In genomic region chr2:37421903-37422302, GRCm38 (mm10) we compare ENCODE assay signal across 8 mouse cellular contexts. TPM values are rescaled to one million over a fixed set of nuclear protein-coding genes. Genes with fewer than 3 reads are reported as not detected.
A peak's percentile ranks its signal among the peaks of the same experiment; 100 is the strongest.
DNase-seq lines count a peak whose midpoint lies in the region; ATAC-seq and TF ChIP-seq lines count a peak whose summit lies in the region.

No protein-coding gene starts in this region.

- peak overlapping the region; percentile 99 for H3K9ac ChIP-seq in embryonic facial prominence, embryonic 11.5 days (replicated peaks; ENCODE audit: low read length)

- H3K9me3 ChIP-seq in embryonic facial prominence, embryonic 11.5 days (replicated peaks; ENCODE audit: control insufficient read depth, low read length) = no peaks in the 10 kb centered on the region

- DNase-seq in left cerebral cortex, adult 2 months (ENCODE audit: extremely low spot score in 1 of 2, low spot score in 2 of 2) = no peak
- DNase-seq in left cerebral cortex, adult 8-10 months (ENCODE audit: low spot score in 2 of 2) = no peak
- no peak for DNase-seq in embryonic facial prominence, embryonic 11.5 days (ENCODE audit: low spot score)
- DNase-seq in induced T-regulatory cell, adult 2 months (ENCODE audit: low read depth) = peak; percentile 58
- DNase-seq in layer of hippocampus, adult 8-10 months (ENCODE audit: low spot score in 2 of 2) = no peak
- no peak for DNase-seq in cerebellum, postnatal 4 days (ENCODE audit: low spot score in 2 of 2)

- TF ChIP-seq POLR2A in myocyte (IDR thresholded peaks at IDR 0.05; ENCODE audit: insufficient read length, low read depth) = no peak

- WGBS in embryonic facial prominence, embryonic 11.5 days = 6% methylated on average over 3 of the region's 3 CpGs

- H3K4me1 ChIP-seq in embryonic facial prominence, embryonic 11.5 days (ENCODE audit: control insufficient read depth, insufficient read depth, low read length) = no peaks in the 10 kb centered on the region

- intact Hi-C loops in left cerebral cortex, adult 2 months (cut with DNase I) = loop anchor here (5.0 kb wide), 1 partner anchor 65 kb away; no protein-coding TSS in a partner anchor

- H3K27me3 ChIP-seq in embryonic facial prominence, embryonic 11.5 days (ENCODE audit: control insufficient read depth, insufficient read depth, low read length) = no peaks in the 10 kb centered on the region
- H3K27me3 ChIP-seq in myocyte (ENCODE audit: control insufficient read depth, insufficient read depth, insufficient read length) = no peaks in the 10 kb centered on the region

- peak overlapping the region; percentile 88 for H3K4me3 ChIP-seq in left cerebral cortex, adult 2 months
- H3K4me3 ChIP-seq in embryonic facial prominence, embryonic 11.5 days (ENCODE audit: low read depth, low read length) = peak overlapping the region; percentile 97
- peak overlapping the region; percentile 71 for H3K4me3 ChIP-seq in myocyte

- ATAC-seq in embryonic facial prominence, embryonic 11.5 days (replicated peaks; ENCODE audit: insufficient number of reproducible peaks, low FRiP score, low TSS enrichment, low read depth) = no peak
- ATAC-seq in activated CD4-positive, CD25-positive, alpha-beta regulatory T cell, adult 4 months = no peak

- no peak for TF ChIP-seq CTCF in left cerebral cortex, adult 2 months (IDR thresholded peaks at IDR 0.05)

- H3K4me2 ChIP-seq in embryonic facial prominence, embryonic 11.5 days (ENCODE audit: low read depth, low read length) = peak overlapping the region; percentile 64
- peak overlapping the region; percentile 78 for H3K4me2 ChIP-seq in myocyte (ENCODE audit: low read depth)

- peak overlapping the region; percentile 98 for H3K27ac ChIP-seq in left cerebral cortex, adult 2 months
- H3K27ac ChIP-seq in embryonic facial prominence, embryonic 11.5 days (replicated peaks; ENCODE audit: low read depth, low read length) = peak overlapping the region; percentile 93; the same call in 1 of the 2 replicates

- H3K79me2 ChIP-seq in myocyte (ENCODE audit: control insufficient read depth, insufficient read depth) = peaks cover 54% of the 10 kb centered on the region

- H3ac ChIP-seq in myocyte (ENCODE audit: control insufficient read depth, insufficient read length) = peak overlapping the region; percentile 45

- H3K36me3 ChIP-seq in embryonic facial prominence, embryonic 11.5 days (replicated peaks; ENCODE audit: control insufficient read depth, insufficient read depth, low read depth, low read length) = no peaks in the 10 kb centered on the region
- H3K36me3 ChIP-seq in myocyte (ENCODE audit: control insufficient read depth, insufficient read depth) = no peaks in the 10 kb centered on the region

TF ChIP-seq in myocyte, 11 proteins besides CTCF, POLR2A, EP300 and RAD21:
- TF ChIP-seq TCF12 (IDR thresholded peaks at IDR 0.05; ENCODE audit: insufficient read depth, poor library complexity, severe bottlenecking) = no peak
- no peak for TF ChIP-seq MYOD1 (IDR thresholded peaks at IDR 0.05; ENCODE audit: control insufficient read depth in 1 of 3, insufficient read length in 2 of 3, low read depth in 2 of 3)
- TF ChIP-seq POLR2AphosphoS2 (IDR thresholded peaks at IDR 0.05; ENCODE audit: insufficient read length, low read depth) = no peak
- TF ChIP-seq TCF3 (IDR thresholded peaks at IDR 0.05; ENCODE audit: insufficient read length, low read depth) = no peak
- no peak for TF ChIP-seq E2F4 (IDR thresholded peaks at IDR 0.05; ENCODE audit: insufficient read depth)
- no peak for TF ChIP-seq MYOG (IDR thresholded peaks at IDR 0.05; ENCODE audit: control insufficient read depth in 1 of 3, insufficient read depth in 1 of 3, insufficient read length in 2 of 3, low read depth in 2 of 3)
- no peak for TF ChIP-seq MAX (IDR thresholded peaks at IDR 0.05; ENCODE audit: low read depth)
- TF ChIP-seq USF1 (IDR thresholded peaks at IDR 0.05; ENCODE audit: low read depth) = no peak
- no peak for TF ChIP-seq CEBPB (IDR thresholded peaks at IDR 0.05; ENCODE audit: insufficient read depth, poor library complexity, severe bottlenecking)
- no peak for TF ChIP-seq REST (IDR thresholded peaks at IDR 0.05; ENCODE audit: insufficient read depth, insufficient read length)
- no peak for TF ChIP-seq SRF (IDR thresholded peaks at IDR 0.05; ENCODE audit: control insufficient read depth, insufficient read length, low read depth)

RNA-seq across cellular contexts. Expression of gene Rc3h2, which starts 0.8 kb away (rescaled TPM):
- 10 to 100 TPM; 81.4 to 81.6 TPM for total RNA-seq in left cerebral cortex, adult 2 months (2021)
- 10 to 100 TPM; 75.6 to 92.0 (median 82.8) TPM for total RNA-seq in left cerebral cortex, adult 8-10 months (2022)
- polyA plus RNA-seq in embryonic facial prominence, embryonic 11.5 days (2014; fragmentation: Nextera tagmentation; extraction: Ambion mirVana) = 14.0 and 16.2 TPM in 2 replicates
- 3.7 TPM for polyA plus RNA-seq in myocyte (2012; fragmentation: generic; extraction: Trizol)
- 10 to 100 TPM; 66.8 to 99.9 (median 86.4) TPM for total RNA-seq in layer of hippocampus, adult 8-10 months (2022)
- polyA plus RNA-seq in activated CD4-positive, CD25-positive, alpha-beta regulatory T cell, adult 4 months (2017; shearing (Covaris generic)) = 10 to 100 TPM; 21.2 to 29.0 TPM

RNA-seq across cellular contexts. Expression of gene Zbtb26, which starts 21.0 kb away (rescaled TPM):
- total RNA-seq in left cerebral cortex, adult 2 months (2021) = 10 to 100 TPM in 1 of 2 experiments, 1 to 10 TPM in 1; 9.2 to 11.4 TPM
- total RNA-seq in left cerebral cortex, adult 8-10 months (2022) = 10 to 100 TPM in 1 of 4 experiments, 1 to 10 TPM in 3; 8.4 to 11.1 (median 9.1) TPM
- polyA plus RNA-seq in embryonic facial prominence, embryonic 11.5 days (2014; fragmentation: Nextera tagmentation; extraction: Ambion mirVana) = 11.5 and 14.2 TPM in 2 replicates
- polyA plus RNA-seq in myocyte (2012; fragmentation: generic; extraction: Trizol) = 0.97 TPM
- total RNA-seq in layer of hippocampus, adult 8-10 months (2022) = 10 to 100 TPM in 2 of 4 experiments, 1 to 10 TPM in 2; 9.8 to 14.7 (median 11.6) TPM
- 1 to 10 TPM; 4.6 to 4.7 TPM for polyA plus RNA-seq in activated CD4-positive, CD25-positive, alpha-beta regulatory T cell, adult 4 months (2017; shearing (Covaris generic))

RNA-seq across cellular contexts. Expression of gene Zbtb6, which starts 21.1 kb away (rescaled TPM):
- 10 to 100 TPM; 13.5 to 13.8 TPM for total RNA-seq in left cerebral cortex, adult 2 months (2021)
- total RNA-seq in left cerebral cortex, adult 8-10 months (2022) = 10 to 100 TPM; 12.6 to 14.9 (median 14.0) TPM
- polyA plus RNA-seq in embryonic facial prominence, embryonic 11.5 days (2014; fragmentation: Nextera tagmentation; extraction: Ambion mirVana) = 5.3 and 5.8 TPM in 2 replicates
- 1.8 TPM for polyA plus RNA-seq in myocyte (2012; fragmentation: generic; extraction: Trizol)
- total RNA-seq in layer of hippocampus, adult 8-10 months (2022) = 10 to 100 TPM; 12.3 to 16.7 (median 15.0) TPM
- 1 to 10 TPM; 3.0 to 5.9 TPM for polyA plus RNA-seq in activated CD4-positive, CD25-positive, alpha-beta regulatory T cell, adult 4 months (2017; shearing (Covaris generic))

RNA-seq across cellular contexts. Expression of gene Rabgap1, which starts 21.2 kb away (rescaled TPM):
- 10 to 100 TPM; 89.1 to 92.2 TPM for total RNA-seq in left cerebral cortex, adult 2 months (2021)
- 100 to 1,000 TPM in 1 of 4 experiments, 10 to 100 TPM in 3; 88.3 to 108 (median 96.0) TPM for total RNA-seq in left cerebral cortex, adult 8-10 months (2022)
- 46.7 and 50.5 TPM in 2 replicates for polyA plus RNA-seq in embryonic facial prominence, embryonic 11.5 days (2014; fragmentation: Nextera tagmentation; extraction: Ambion mirVana)
- polyA plus RNA-seq in myocyte (2012; fragmentation: generic; extraction: Trizol) = 16.0 TPM
- 100 to 1,000 TPM in 1 of 4 experiments, 10 to 100 TPM in 3; 85.8 to 106 (median 90.2) TPM for total RNA-seq in layer of hippocampus, adult 8-10 months (2022)
- 10 to 100 TPM; 34.9 to 45.9 TPM for polyA plus RNA-seq in activated CD4-positive, CD25-positive, alpha-beta regulatory T cell, adult 4 months (2017; shearing (Covaris generic))
